Mouse (Mus musculus) gastrocnemius, adult 2 months (tissue): Measurements from ENCODE around the gene Slc12a6. TPM values are rescaled to one million over a fixed set of nuclear protein-coding genes. Genes with fewer than 3 reads are reported as not detected.

Source experiments
- DNase-seq: peaks from one replicate; pipeline ENCODE4 v3.0.0; 2022
- H3K27ac ChIP-seq: fragments of 200-600 bp; 2 replicates; pipeline ENCODE4 v1.8.1; 2022; ENCODE audit warnings: mild to moderate bottlenecking
- H3K4me3 ChIP-seq: fragments of 200-600 bp; 2 replicates; pipeline ENCODE4 v1.8.1; 2022; ENCODE audit warnings: mild to moderate bottlenecking, moderate library complexity
- CTCF ChIP-seq: fragments of 200-600 bp; IDR thresholded peaks from 2 replicates; pipeline ENCODE4 v1.8.1; 2022; ENCODE audit warnings: antibody characterized with exemption, mild to moderate bottlenecking, moderate library complexity
- intact Hi-C: fragments of 180-260 bp; cut with DNase I; formaldehyde crosslinking; loops from one replicate; pipeline ENCODE4 v1.15.1; 2025
- total RNA-seq, 2 experiments: library from RNA; stranded (reverse); gene quantifications; 2 replicates each; pipeline ENCODE4 v1.2.3; 2021

Slc12a6 gene
- total RNA-seq, 2 experiments from 2014 or later, result 25.5 to 26.6 TPM

DNA sequence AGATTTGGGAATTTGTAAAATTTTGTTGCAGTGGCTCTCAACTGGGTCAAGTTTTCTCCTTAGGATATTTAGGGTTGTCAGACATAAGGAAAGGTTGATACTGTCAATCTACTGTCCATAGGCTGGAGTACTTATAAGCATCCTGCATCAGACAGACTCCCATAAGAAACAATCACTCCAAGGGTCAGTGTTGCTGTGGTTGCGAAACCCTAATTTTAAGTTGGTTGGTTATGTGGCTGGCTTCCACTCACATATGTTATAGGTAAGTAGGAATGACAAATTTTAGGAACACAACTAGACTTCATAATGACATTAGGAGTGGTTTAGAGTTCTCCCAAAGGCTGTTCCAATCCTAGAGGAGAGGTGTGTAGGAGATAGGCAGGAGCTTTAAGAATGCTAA is 115.6 kb downstream of the Slc12a6 start:
- intact Hi-C loops, result no loop called here
- TF ChIP-seq CTCF, result no peak
- DNase-seq, result no peak
- Histone ChIP-seq H3K4me3 (no peak overlapping the region), H3K27ac (no peak overlapping the region)

DNA sequence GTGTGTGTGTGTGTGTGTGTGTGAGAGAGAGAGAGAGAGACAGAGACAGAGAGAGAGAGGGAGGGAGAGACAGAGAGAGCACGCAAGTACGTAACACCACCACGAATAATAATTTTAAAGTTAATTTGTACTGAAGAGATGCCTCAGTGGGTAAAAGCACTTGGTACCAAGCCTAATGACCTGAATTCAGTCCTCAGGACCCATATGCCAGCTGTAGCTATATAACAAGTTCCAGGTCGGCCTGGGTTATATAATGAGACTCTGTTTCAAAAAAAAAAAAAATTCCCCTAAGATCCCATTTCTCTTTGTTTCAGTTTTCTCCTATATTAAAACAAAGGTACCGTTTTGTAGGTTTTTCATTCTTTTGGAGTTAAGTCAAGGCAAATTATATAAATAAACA is 125.2 kb downstream of the Slc12a6 start:
- no peak for TF ChIP-seq CTCF
- intact Hi-C loops, result no loop called here
- Histone ChIP-seq H3K27ac (no peak overlapping the region), H3K4me3 (no peak overlapping the region)
- DNase-seq, result no peak

DNA sequence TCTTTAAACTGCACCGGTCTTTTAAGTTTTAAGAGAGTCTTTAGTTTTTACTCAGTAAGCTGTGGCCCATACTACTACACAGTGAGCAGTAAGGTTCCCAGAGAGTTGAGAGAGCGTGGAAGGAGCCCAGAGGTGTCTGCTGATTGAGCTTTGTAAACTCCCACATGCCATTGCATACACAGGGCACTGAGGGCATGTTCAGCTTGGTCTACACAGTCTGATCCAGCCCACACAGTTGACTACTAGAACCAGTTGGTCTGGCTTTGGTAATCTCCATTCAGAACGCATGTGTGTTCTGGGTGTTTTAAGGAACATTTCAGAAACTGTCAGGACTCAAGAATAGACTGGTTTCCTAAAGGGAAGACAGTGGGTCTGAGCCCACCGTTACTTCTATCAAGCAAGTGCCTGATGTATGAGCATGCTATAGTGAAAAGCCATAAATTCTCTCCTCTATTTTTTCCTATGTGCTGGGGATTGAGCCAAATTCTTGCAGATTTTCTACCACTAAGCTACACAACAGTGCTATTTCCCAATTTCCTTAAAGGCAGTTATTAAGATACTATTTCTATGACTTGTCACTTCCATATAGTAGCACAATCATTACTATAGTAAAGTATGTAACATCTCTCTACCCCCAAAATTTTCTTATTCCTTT is 125.8 kb downstream of the Slc12a6 start:
- no peak for TF ChIP-seq CTCF
- H3K4me3 ChIP-seq, result no peak overlapping the region
- intact Hi-C loops, result no loop called here
- DNase-seq, result no peak
- no peak overlapping the region for H3K27ac ChIP-seq

DNA sequence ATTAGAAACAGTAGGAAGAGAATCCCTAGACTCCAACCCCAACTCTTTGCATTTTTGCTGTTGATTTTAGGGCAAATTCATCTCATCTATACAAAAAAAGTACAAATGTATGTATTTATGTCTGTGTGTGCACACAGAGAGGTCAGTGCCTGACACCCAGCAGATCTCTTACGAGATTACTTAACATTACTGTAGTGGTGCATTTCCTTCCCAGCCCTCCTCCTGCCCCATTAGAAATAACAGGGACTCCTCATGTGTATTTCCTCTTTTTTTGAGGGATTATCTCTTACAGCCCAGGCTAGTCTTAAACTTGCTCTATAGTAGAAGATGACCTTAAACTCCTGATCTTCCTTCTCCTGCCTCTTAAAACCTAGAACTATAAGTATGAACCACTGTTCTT is 127.1 kb downstream of the Slc12a6 start:
- Histone ChIP-seq H3K4me3 (no peak overlapping the region), H3K27ac (no peak overlapping the region)
- no peak for DNase-seq
- no peak for TF ChIP-seq CTCF
- intact Hi-C loops, result no loop called here

DNA sequence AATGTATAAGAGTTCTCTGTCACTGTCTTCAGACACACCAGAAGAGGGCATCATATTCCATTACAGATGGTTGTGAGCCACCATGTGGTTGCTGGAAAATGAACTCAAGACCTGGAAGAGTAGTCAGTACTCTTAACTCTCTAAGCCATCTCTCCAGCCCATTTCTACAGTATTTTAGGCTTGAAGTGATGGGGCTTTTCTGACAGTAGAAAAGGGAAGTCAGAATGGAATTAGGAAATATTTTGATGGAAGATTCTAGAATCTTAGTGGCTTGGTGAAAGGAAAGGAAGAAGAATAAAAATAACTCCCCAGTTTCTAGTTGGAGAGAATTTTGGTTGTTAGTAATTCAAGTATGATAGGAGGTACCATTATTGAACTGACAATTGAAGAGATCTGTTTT is 128.3 kb downstream of the Slc12a6 start:
- no peak for DNase-seq
- intact Hi-C loops, result no loop called here
- no peak for TF ChIP-seq CTCF
- no peak overlapping the region for H3K4me3 ChIP-seq
- no peak overlapping the region for H3K27ac ChIP-seq

DNA sequence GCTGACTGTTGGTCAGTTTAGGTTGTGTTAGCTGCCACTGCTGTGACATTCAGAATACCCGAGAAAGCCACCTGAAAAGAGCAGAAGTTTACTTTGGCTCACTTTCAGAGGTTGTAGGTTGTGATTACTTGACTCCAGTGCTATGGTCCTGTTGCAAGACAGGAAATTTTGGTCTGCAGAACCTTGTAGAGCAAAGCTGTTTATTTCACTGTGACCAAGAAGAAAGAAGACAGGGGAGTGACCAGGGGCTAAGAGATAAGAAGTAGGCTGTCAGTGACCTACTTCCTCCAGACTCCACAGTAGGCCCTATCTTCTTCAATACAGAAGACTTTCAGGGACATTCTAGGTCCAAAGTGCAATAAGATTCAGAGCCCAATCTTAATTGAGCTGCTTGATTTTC is 131.0 kb downstream of the Slc12a6 start:
- no peak overlapping the region for H3K4me3 ChIP-seq
- no peak overlapping the region for H3K27ac ChIP-seq
- intact Hi-C loops, result no loop called here
- no peak for DNase-seq
- TF ChIP-seq CTCF, result no peak

DNA sequence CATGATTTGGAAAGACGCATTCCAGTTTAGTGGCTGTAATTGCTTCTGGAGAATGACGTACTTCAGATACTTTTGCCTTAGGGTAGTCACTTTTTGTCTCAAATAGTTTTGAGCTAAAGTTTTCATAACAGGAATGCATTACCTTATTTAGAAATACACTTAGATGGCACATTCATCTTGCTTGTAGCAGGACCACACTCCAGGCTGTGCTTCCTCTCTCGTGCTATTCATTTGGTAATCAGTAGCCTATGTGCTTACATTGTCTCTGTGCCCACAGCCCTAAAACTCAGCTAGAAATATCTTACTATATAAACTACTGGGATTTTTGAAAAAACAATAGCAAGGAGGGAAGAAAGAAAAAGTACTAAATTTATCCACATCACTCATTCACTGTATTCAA is 141.4 kb downstream of the Slc12a6 start:
- Histone ChIP-seq H3K27ac (no peak overlapping the region), H3K4me3 (no peak overlapping the region)
- intact Hi-C loops, result no loop called here
- no peak for DNase-seq
- no peak for TF ChIP-seq CTCF

Other genes starting within 250 kb of the Slc12a6 start
- gene Olfr1311, start 241.4 kb upstream of the Slc12a6 start, total RNA-seq, result not detected
- not detected for gene Olfr1312, start 215.6 kb upstream of the Slc12a6 start, total RNA-seq
- gene Olfr1313, start 188.0 kb upstream of the Slc12a6 start, total RNA-seq, result not detected
- not detected for gene Olfr1314, start 169.0 kb upstream of the Slc12a6 start, total RNA-seq
- gene Olfr1315-ps1, start 150.4 kb upstream of the Slc12a6 start, total RNA-seq, result not detected
- not detected for gene Olfr1316, start 130.8 kb upstream of the Slc12a6 start, total RNA-seq
- gene Olfr1317, start 125.5 kb upstream of the Slc12a6 start, total RNA-seq, result not detected
- not detected for gene Olfr1318, start 111.6 kb upstream of the Slc12a6 start, total RNA-seq
- gene Lpcat4, start 26.4 kb upstream of the Slc12a6 start, total RNA-seq, result 1 to 10 TPM in 1 of 2 experiments, under 1 TPM in 1; 0.99 to 1.5 TPM
- gene Nutm1, start 6.5 kb upstream of the Slc12a6 start, total RNA-seq, result not detected
- 10 to 100 TPM; 51.6 to 64.3 TPM for gene Nop10, start 3.9 kb upstream of the Slc12a6 start, total RNA-seq
- 1 to 10 TPM in 1 of 2 experiments, under 1 TPM in 1; 0.71 to 1.8 TPM for gene Gm21985, start 489 bp downstream of the Slc12a6 start, total RNA-seq
- 10 to 100 TPM; 68.4 to 75.8 TPM for gene Emc4, start 102.2 kb downstream of the Slc12a6 start, total RNA-seq
- gene Katnbl1, start 113.4 kb downstream of the Slc12a6 start, total RNA-seq, result 1 to 10 TPM; 2.1 to 3.2 TPM
- 10 to 100 TPM; 12.6 to 15.3 TPM for gene Emc7, start 189.2 kb downstream of the Slc12a6 start, total RNA-seq
- under 1 TPM in 1 of 2 experiments, not detected in 1; 0.20 TPM for gene Chrm5, start 214.9 kb downstream of the Slc12a6 start, total RNA-seq
- gene Aven, start 227.1 kb downstream of the Slc12a6 start, total RNA-seq, result 10 to 100 TPM; 15.0 to 16.1 TPM